Mouse (Mus musculus) cerebellum, postnatal 14 days (tissue): Measurements from ENCODE around the gene Tm4sf20.

ENCODE experiments used
- DNase-seq, 2 experiments: peaks; one replicate each; pipeline ENCODE4 v3.0.0; 2021; ENCODE audit warnings: mixed read lengths in 2 of 2

The Tm4sf20 gene

DNA sequence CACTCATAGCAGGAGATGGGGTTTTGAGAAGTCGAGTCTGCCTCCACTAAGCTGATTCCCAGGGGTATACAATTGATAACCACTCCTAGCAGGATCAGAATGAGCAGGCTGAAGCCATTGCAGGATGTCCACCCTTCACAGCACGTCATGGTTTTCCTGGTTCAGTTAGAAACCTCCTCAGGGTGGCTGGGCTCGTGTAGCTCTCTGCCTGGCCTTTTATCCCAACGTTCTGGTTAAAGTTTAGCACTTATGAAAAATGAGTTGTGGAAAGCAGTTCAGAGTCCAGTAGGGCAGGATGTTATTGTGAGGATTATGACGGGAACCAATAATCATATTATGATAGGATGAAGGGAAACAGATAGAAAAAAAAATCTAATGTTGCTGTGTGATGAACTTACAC, at the start of gene Tm4sf20:
Gene Tm4sf20 (minus strand): TSS at position 193 of the 400 bp plus-strand sequence.
- no peak for DNase-seq

GRCm38 (mm10) chr1:82815941-82816716, 47.9 kb upstream of the Tm4sf20 start:
- DNase-seq, result no peak

DNA sequence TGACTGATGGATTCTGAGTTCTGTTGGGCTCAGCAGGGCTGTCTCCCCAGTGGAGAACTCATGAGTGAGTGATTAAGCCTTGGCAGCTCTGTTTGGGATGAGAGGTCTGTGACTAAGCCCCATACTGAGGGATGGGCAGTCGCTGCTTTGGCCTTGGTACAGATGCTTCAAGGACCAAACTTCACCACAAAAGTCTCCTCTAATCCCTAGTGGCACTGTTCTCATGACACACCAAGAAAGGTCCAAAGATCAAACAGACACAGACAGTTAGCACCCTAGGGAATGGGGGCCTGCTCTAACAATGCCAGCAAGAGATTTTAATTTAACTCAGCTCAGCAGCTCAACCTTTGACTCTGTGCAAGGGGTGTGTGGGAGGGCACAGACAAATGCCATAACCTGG, 43.5 kb upstream of the Tm4sf20 start:
- DNase-seq, result no peak

DNA sequence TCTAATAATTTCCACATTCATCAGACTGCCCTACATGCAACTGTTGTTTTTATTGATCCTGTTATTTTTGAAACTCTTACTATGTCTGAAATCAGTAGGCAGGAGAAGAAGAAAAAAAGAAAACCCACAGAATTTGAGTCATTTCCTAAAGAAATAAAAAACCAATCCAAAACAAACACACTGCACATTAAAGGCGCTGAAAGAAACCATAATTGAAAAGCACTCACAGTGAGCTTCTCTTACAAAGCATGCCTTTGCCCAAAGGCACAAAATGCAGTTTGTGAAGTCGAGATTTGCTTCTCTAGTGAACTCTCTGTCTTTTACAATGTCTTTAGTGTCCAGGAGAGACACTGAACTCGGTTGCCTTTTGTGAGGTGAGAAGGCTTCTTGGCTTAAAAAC, 40.3 kb upstream of the Tm4sf20 start:
- no peak for DNase-seq

DNA sequence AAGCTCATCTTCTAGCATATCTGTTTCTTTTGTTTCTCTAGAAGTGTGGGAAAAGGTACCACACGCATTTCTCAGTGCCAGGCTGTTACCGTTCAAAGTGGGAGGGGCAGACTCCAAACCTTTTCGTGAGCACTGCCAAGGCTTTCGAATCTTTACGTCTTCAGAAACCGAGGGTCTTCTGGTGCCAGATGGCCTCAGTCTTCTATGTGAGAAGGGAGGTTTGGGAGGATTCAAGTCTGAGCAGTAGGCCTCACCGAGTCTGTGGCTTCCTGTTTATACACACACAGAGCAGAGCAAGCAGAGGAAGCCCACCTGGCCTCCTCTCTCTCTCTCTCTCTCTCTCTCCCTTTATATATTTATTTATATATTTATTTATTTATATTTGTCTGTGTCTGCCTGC, 38.9 kb upstream of the Tm4sf20 start:
- DNase-seq, result no peak

- no peak for DNase-seq
Measured at GRCm38 (mm10) chr1:82806391-82806790, 38.1 kb upstream of the Tm4sf20 start.

DNA sequence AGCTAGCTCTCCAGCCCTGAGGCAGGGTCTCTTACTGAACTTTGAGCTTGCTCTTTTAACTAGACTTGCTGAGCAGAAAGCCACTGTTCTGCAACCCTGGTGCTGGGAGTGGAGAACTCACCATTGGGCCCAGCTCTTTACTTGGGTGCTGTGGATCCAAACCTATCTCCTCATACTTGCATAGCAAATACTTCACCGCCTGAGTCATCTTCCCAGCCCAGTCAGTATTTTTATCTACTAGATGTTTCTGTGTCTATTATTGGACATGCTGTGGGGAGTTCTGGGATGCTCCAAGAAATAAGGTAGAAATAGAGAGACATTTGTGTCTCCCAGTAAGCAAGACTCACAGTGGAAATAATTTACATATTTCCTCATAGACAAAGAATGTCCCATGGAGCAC, 35.8 kb upstream of the Tm4sf20 start:
- no peak for DNase-seq

DNA sequence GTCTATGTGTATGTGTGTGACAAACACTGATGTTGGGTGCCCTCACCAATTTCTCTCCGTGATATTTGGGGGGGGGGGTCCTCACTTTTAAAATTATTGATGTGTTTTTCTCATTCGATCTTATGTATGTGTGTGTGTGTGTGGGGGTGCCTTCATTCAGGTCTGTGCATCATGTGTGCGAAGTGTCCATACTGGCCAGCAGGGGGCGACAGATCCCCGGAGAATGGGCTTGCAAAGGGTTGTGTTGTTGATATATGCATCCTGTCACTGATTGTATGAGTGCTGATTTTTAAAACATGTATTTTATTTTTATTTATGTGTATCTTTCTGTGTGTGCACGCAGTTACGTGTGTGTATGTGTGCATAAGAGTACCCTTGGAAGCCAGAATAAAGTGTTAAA, 35.3 kb upstream of the Tm4sf20 start:
- DNase-seq, result peak in 1 of 2 experiments; percentile 17

GRCm38 (mm10) chr1:82801105-82801783, 33.0 kb upstream of the Tm4sf20 start:
- peak; percentile 29 to 32 for DNase-seq

- DNase-seq, result no peak
Measured at GRCm38 (mm10) chr1:82798922-82799321, 30.7 kb upstream of the Tm4sf20 start.

DNA sequence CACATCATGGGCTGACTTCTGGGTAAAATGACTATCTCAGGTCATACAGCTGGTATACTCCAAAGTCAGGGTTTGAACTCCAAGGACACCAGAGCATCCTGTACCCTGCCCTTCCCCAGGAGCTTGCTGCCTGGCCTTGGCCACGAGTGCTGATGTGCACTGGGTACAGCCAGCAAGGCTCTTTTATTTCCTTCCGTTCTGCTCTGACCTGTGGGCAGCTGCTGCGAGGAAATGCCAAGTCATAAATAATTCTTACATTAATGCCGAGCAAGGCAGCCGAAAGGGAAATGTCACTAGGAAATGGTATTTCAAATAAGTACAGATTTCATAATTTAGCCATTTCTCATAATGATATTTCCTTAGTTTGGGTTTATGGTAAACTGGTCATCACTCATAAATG, 30.0 kb upstream of the Tm4sf20 start:
- no peak for DNase-seq

DNA sequence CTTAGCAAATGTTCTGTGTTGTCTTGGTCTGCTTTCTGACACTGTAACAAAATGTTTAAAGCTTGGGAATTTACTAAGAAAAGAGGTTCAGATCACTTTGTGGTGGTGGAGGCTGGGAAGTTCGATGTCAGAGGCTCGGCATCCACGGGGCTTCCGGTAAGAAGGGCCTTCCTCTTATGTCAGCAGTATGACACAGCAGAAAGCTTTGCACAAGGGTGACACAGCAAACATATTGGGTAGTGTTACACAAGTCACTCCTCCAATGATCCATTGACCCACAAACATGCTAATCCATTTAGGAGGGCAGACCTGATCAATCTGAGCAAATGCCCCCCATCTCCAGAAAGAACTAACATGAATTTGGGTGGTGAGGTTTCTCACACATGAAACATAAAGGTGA, 28.8 kb upstream of the Tm4sf20 start:
- no peak for DNase-seq

- DNase-seq, result no peak
Measured at GRCm38 (mm10) chr1:82795702-82796443, 27.6 kb upstream of the Tm4sf20 start.

DNA sequence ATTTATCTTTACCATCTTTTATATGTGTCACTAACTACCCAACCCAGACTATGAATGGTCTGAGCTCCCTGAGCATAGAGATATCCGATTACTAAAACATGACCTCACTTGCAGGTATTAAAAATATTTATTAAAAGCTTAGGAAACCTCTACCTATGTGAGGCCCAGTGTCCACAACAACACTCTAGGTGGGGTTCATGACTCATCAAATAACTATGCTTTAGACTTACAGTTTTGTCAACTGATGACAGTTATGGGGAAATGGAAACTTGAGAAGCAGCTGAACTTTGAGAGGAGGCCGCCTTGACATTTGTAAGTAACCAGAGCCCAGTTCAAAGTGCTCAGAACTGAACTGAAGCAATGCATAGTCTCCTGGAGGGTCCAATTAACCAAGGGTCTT, 26.9 kb upstream of the Tm4sf20 start:
- DNase-seq, result no peak

DNA sequence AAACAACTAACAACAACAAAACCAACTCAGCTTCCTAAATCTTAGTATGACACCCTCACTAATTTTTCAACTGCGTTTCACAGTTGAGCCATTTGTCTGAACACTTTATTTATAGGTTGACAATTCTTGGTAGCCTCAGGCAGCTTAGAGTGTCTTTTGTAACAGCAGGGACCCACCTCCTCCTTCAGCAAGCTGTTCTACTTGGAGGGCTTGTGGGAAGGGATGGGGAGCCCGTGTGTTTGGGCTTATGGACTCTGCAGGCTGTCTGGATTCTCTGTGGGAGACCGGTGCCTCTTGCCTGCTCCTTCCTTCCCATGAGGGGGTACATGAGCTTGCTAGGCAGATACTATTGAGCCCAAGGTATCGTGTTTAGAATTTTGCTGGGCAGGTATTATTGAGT, 25.7 kb upstream of the Tm4sf20 start:
- peak; percentile 14 to 45 for DNase-seq

GRCm38 (mm10) chr1:82793110-82793509, 24.8 kb upstream of the Tm4sf20 start:
- no peak for DNase-seq

DNA sequence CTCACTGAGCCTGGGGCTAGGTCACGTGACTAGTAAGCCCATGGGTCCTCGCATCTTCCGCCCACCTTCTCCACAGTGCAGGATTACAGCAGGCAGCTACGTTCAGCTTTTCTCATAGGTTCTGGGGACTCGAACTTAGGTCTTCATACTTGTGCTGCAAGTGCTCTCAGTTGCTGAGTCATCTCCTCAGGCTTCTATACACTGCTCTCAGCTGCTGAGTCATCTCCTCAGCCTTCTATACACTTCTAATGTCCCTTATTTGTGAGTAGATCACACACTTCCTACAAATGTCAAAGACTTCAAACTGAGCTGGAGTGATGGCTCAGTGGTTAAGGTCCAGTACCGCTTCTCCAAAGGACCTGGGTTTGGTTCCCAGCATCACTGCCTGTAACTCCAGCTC, 24.0 kb upstream of the Tm4sf20 start:
- DNase-seq, result no peak

- peak; percentile 16 to 20 for DNase-seq
Measured at GRCm38 (mm10) chr1:82791105-82791504, 22.8 kb upstream of the Tm4sf20 start.

DNA sequence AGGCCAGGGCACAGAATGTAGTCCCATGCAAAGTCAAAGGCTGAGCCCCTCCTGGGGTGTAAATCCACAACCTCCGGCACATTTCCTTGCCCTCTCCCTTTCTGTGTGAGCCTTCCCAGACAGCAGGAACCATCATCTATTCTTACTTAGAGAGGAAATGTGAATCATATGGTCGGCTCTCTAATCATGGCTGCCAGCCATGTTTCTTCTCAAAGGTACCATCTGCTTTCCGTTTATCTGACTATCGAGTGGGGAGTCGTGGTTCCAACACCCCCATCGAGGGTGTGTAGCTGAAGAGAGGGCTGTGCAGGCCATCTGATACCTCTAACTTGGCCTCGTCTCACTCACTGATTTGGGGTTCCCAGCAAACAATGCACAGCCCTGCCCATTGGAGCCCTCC, 19.8 kb upstream of the Tm4sf20 start:
- DNase-seq, result peak; percentile 46 to 70

DNA sequence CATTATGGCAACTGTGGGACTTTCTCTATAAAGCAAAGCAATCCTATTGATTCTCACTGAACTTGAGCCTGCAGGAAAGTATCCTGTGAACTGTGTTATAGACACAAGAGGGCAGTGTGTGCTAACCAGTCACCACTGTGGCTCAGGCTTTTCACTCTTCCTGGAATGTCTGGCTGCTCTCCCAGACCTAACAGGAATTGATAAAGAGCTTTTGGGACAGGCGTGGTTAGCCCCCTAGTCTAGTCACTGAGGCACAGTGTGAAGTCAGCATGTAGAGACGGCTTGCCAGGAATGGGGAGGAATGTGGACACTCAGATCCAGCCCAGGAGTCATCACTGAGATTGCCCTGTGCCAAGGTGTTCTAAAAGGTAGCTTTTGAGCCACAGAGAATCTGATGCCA, 19.2 kb upstream of the Tm4sf20 start:
- DNase-seq, result peak; percentile 80 to 82

- DNase-seq, result no peak
Measured at GRCm38 (mm10) chr1:82785546-82785945, 17.3 kb upstream of the Tm4sf20 start.

DNA sequence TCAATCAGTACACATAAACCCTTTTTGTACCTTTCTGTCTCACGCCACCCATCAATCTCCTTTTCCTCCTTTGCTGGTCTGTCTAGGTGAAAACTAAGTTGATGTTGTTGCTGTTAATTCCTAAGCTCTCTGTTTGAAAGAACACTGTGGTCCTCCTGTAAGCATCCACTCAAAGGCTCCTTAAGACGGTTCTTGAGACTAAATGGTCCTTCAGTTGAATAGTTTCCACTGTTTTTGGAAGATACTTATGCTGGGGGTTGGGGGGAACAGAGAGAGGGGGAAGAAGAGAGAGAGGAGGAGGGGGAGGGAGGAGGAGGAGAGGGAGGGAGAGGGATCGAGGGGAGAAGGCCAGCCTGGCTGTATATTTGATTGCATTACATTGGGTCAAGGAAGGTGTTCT, 15.3 kb upstream of the Tm4sf20 start:
- no peak for DNase-seq

GRCm38 (mm10) chr1:82779388-82779966, 11.2 kb upstream of the Tm4sf20 start:
- no peak for DNase-seq
